Mouse (Mus musculus) midbrain, embryonic 13.5 days (tissue): ENCODE data around the gene Cmtr2. TPM values are rescaled to one million over a fixed set of nuclear protein-coding genes. Genes with fewer than 3 reads are reported as not detected.
A peak's percentile ranks its signal among the peaks of the same experiment; 100 is the strongest.

Source experiments
- ATAC-seq: fragments of 200-750 bp; cut with Nextera tagmentation; 2 replicates; pipeline ENCODE4 v1.8.0; 2017; ENCODE audit warnings: mild to moderate bottlenecking, moderate TSS enrichment, moderate library complexity
- H3K27ac ChIP-seq: fragments of 300-500 bp; sonication (generic); 2 replicates; pipeline ENCODE4 v1.5.1; 2015; ENCODE audit warnings: inconsistent platforms, mild to moderate bottlenecking, moderate library complexity
- H3K27me3 ChIP-seq: fragments of 300-500 bp; sonication (generic); 2 replicates; pipeline ENCODE4 v1.6.1; 2015; ENCODE audit warnings: mild to moderate bottlenecking, inconsistent platforms
- H3K36me3 ChIP-seq: fragments of 300-500 bp; sonication (generic); 2 replicates; pipeline ENCODE4 v1.6.1; 2015; ENCODE audit warnings: mild to moderate bottlenecking, inconsistent platforms
- H3K4me1 ChIP-seq: fragments of 300-500 bp; sonication (generic); replicated peaks from 2 replicates; pipeline ENCODE4 v1.6.1; 2015; ENCODE audit warnings: inconsistent platforms
- H3K4me2 ChIP-seq: fragments of 300-500 bp; sonication (generic); replicated peaks from 2 replicates; pipeline ENCODE4 v1.6.1; 2015; ENCODE audit warnings: moderate library complexity, mild to moderate bottlenecking, inconsistent platforms
- H3K4me3 ChIP-seq: fragments of 300-500 bp; sonication (generic); replicated peaks from 2 replicates; pipeline ENCODE4 v1.5.1; 2015; ENCODE audit warnings: mild to moderate bottlenecking, inconsistent platforms
- H3K9ac ChIP-seq: fragments of 300-500 bp; sonication (generic); replicated peaks from 2 replicates; pipeline ENCODE4 v1.6.1; 2015; ENCODE audit warnings: mild to moderate bottlenecking, inconsistent platforms
- H3K9me3 ChIP-seq: fragments of 300-500 bp; sonication (generic); 2 replicates; pipeline ENCODE4 v1.6.1; 2016; ENCODE audit warnings: mild to moderate bottlenecking, inconsistent platforms
- WGBS: fragments of 180-500 bp; shearing (Covaris S2); methylation state at CpG from one replicate; pipeline ENCODE4 v1.1.7; 2015; 5-methylcytosine and 5-hydroxymethylcytosine counted together
- polyA plus RNA-seq: library from polyadenylated mRNA; unstranded; fragments of >200 nt; fragmentation: Nextera tagmentation; extraction: Ambion mirVana; gene quantifications from 2 replicates; pipeline ENCODE4 v1.2.1, GENCODE M21; 2015

The Cmtr2 gene
- polyA plus RNA-seq, 1 experiment from 2014 or later: 12.8 TPM

GRCm38 (mm10) chr8:110201806-110202205 lies 13.7 kb upstream of the Cmtr2 start:
- H3K4me2 ChIP-seq: no peak overlapping the region
- no peaks in the 10 kb centered on the region for H3K36me3 ChIP-seq
- no peaks in the 10 kb centered on the region; the same call in 1 of the 2 replicates for H3K27me3 ChIP-seq
- H3K27ac ChIP-seq: no peak overlapping the region
- 29% methylated on average over 11 of the region's 11 CpGs for WGBS
- no peak overlapping the region for H3K4me3 ChIP-seq
- H3K4me1 ChIP-seq: no peaks in the 10 kb centered on the region
- H3K9me3 ChIP-seq: no peaks in the 10 kb centered on the region
- 0 out of 2 replicates have a peak, but pooled peaks have one; percentile 27 for ATAC-seq
- no peak overlapping the region for H3K9ac ChIP-seq

GRCm38 (mm10) chr8:110216253-110216652 lies 788 bp downstream of the Cmtr2 start:
- H3K36me3 ChIP-seq: peaks cover 6% of the 10 kb centered on the region
- no peak overlapping the region for H3K9ac ChIP-seq
- no peaks in the 10 kb centered on the region for H3K27me3 ChIP-seq
- no peak for ATAC-seq
- H3K27ac ChIP-seq: no peak overlapping the region
- H3K4me2 ChIP-seq: no peak overlapping the region
- no peak overlapping the region for H3K4me3 ChIP-seq
- no peaks in the 10 kb centered on the region for H3K9me3 ChIP-seq
- WGBS: 80% methylated on average over 5 of the region's 5 CpGs
- H3K4me1 ChIP-seq: peaks cover 22% of the 10 kb centered on the region

- H3K9ac ChIP-seq: no peak overlapping the region
- peak overlapping the region; percentile 61 for H3K27ac ChIP-seq
- H3K4me3 ChIP-seq: peak overlapping the region; percentile 70
- WGBS: 36% methylated on average over 5 of the region's 5 CpGs
- H3K27me3 ChIP-seq: no peaks in the 10 kb centered on the region
- H3K4me2 ChIP-seq: peak overlapping the region; percentile 82
- no peaks in the 10 kb centered on the region for H3K9me3 ChIP-seq
- peaks cover 15% of the 10 kb centered on the region for H3K36me3 ChIP-seq
- peaks cover 22% of the 10 kb centered on the region for H3K4me1 ChIP-seq
- ATAC-seq: peak; percentile 55
These were observed 1.7 kb downstream of the Cmtr2 start for GRCm38 (mm10) chr8:110217198-110217597.

GRCm38 (mm10) chr8:110217681-110218131 lies 2.2 kb downstream of the Cmtr2 start:
- Histone ChIP-seq H3K27me3 (no peaks in the 10 kb centered on the region), H3K9me3 (no peaks in the 10 kb centered on the region), H3K4me1 (peaks cover 22% of the 10 kb centered on the region), H3K27ac (peak overlapping the region; percentile 61), H3K36me3 (peaks cover 21% of the 10 kb centered on the region), H3K4me2 (peak overlapping the region; percentile 82), H3K9ac (peak overlapping the region; percentile 66), H3K4me3 (peak overlapping the region; percentile 70)
- ATAC-seq: peak; percentile 100
- under 1% methylated on average over 43 of the region's 43 CpGs for WGBS

- ATAC-seq: no peak
- H3K4me1 ChIP-seq: peaks cover 22% of the 10 kb centered on the region
- 72% methylated on average over 5 of the region's 5 CpGs for WGBS
- peak overlapping the region; percentile 82 for H3K4me2 ChIP-seq
- no peak overlapping the region for H3K27ac ChIP-seq
- no peaks in the 10 kb centered on the region for H3K9me3 ChIP-seq
- H3K27me3 ChIP-seq: no peaks in the 10 kb centered on the region
- peak overlapping the region; percentile 66; the same call in 1 of the 2 replicates for H3K9ac ChIP-seq
- H3K4me3 ChIP-seq: peak overlapping the region; percentile 70
- H3K36me3 ChIP-seq: peaks cover 29% of the 10 kb centered on the region
These were observed 3.0 kb downstream of the Cmtr2 start for GRCm38 (mm10) chr8:110218511-110218910.

GRCm38 (mm10) chr8:110220936-110221335 lies 5.5 kb downstream of the Cmtr2 start:
- H3K9ac ChIP-seq: no peak overlapping the region
- 94% methylated on average over 14 of the region's 14 CpGs for WGBS
- no peaks in the 10 kb centered on the region for H3K9me3 ChIP-seq
- H3K36me3 ChIP-seq: peaks cover 44% of the 10 kb centered on the region
- H3K27me3 ChIP-seq: no peaks in the 10 kb centered on the region
- no peak overlapping the region for H3K4me2 ChIP-seq
- no peak overlapping the region for H3K27ac ChIP-seq
- ATAC-seq: no peak
- peaks cover 22% of the 10 kb centered on the region for H3K4me1 ChIP-seq
- H3K4me3 ChIP-seq: no peak overlapping the region

- H3K9me3 ChIP-seq: peaks cover 2% of the 10 kb centered on the region; the same call in 1 of the 2 replicates
- no peaks in the 10 kb centered on the region for H3K27me3 ChIP-seq
- no peaks in the 10 kb centered on the region for H3K4me1 ChIP-seq
- WGBS: 78% methylated on average over 6 of the region's 6 CpGs
- ATAC-seq: no peak
- 0 out of 2 replicates have a peak, but pooled peaks cover under 1% of the 10 kb centered on the region for H3K36me3 ChIP-seq
- no peak overlapping the region for H3K4me3 ChIP-seq
- H3K27ac ChIP-seq: 0 out of 2 replicates have a peak overlapping the region, but pooled peaks have one; percentile 14
- no peak overlapping the region for H3K9ac ChIP-seq
- H3K4me2 ChIP-seq: no peak overlapping the region
These were observed 15.3 kb downstream of the Cmtr2 start for GRCm38 (mm10) chr8:110230803-110231202.

GRCm38 (mm10) chr8:110242278-110243177 lies 27.1 kb downstream of the Cmtr2 start:
- Histone ChIP-seq H3K36me3 (no peaks in the 10 kb centered on the region), H3K4me1 (0 out of 2 replicates have a peak, but pooled peaks cover 4% of the 10 kb centered on the region), H3K27me3 (no peaks in the 10 kb centered on the region), H3K9ac (no peak overlapping the region), H3K27ac (0 out of 2 replicates have a peak overlapping the region, but pooled peaks have one; percentile 48), H3K9me3 (no peaks in the 10 kb centered on the region), H3K4me3 (no peak overlapping the region), H3K4me2 (no peak overlapping the region)
- 54% methylated on average over 7 of the region's 7 CpGs for WGBS
- peak; percentile 27; the same call in 1 of the 2 replicates for ATAC-seq

GRCm38 (mm10) chr8:110244566-110244965 lies 29.1 kb downstream of the Cmtr2 start:
- Histone ChIP-seq H3K4me3 (no peak overlapping the region), H3K27me3 (no peaks in the 10 kb centered on the region), H3K4me2 (no peak overlapping the region), H3K27ac (no peak overlapping the region), H3K36me3 (no peaks in the 10 kb centered on the region), H3K4me1 (0 out of 2 replicates have a peak, but pooled peaks cover 4% of the 10 kb centered on the region), H3K9me3 (no peaks in the 10 kb centered on the region), H3K9ac (no peak overlapping the region)
- ATAC-seq: no peak
- WGBS: 56% methylated on average over 2 of the region's 2 CpGs

- WGBS: 93% methylated on average over 6 of the region's 6 CpGs
- H3K27me3 ChIP-seq: no peaks in the 10 kb centered on the region
- ATAC-seq: no peak
- 0 out of 2 replicates have a peak, but pooled peaks cover 4% of the 10 kb centered on the region for H3K4me1 ChIP-seq
- no peaks in the 10 kb centered on the region for H3K9me3 ChIP-seq
- H3K9ac ChIP-seq: no peak overlapping the region
- H3K36me3 ChIP-seq: no peaks in the 10 kb centered on the region
- no peak overlapping the region for H3K4me2 ChIP-seq
- H3K27ac ChIP-seq: no peak overlapping the region
- H3K4me3 ChIP-seq: no peak overlapping the region
These were observed 31.8 kb downstream of the Cmtr2 start for GRCm38 (mm10) chr8:110247238-110247637.

- Histone ChIP-seq H3K27ac (no peak overlapping the region), H3K4me2 (no peak overlapping the region), H3K4me1 (no peaks in the 10 kb centered on the region), H3K36me3 (no peaks in the 10 kb centered on the region), H3K9me3 (no peaks in the 10 kb centered on the region), H3K27me3 (no peaks in the 10 kb centered on the region), H3K4me3 (no peak overlapping the region), H3K9ac (no peak overlapping the region)
- 80% methylated on average over 4 of the region's 4 CpGs for WGBS
- ATAC-seq: no peak
These were observed 38.5 kb downstream of the Cmtr2 start for GRCm38 (mm10) chr8:110253986-110254385.

GRCm38 (mm10) chr8:110265796-110266305 lies 50.4 kb downstream of the Cmtr2 start:
- no peaks in the 10 kb centered on the region for H3K27me3 ChIP-seq
- no peaks in the 10 kb centered on the region for H3K9me3 ChIP-seq
- H3K4me2 ChIP-seq: no peak overlapping the region
- no peaks in the 10 kb centered on the region for H3K36me3 ChIP-seq
- no peak overlapping the region for H3K9ac ChIP-seq
- no peak overlapping the region for H3K4me3 ChIP-seq
- peaks cover 11% of the 10 kb centered on the region for H3K4me1 ChIP-seq
- ATAC-seq: no peak
- H3K27ac ChIP-seq: no peak overlapping the region
- WGBS: 74% methylated on average over 11 of the region's 11 CpGs
